Mouse (Mus musculus) kidney, postnatal 25 days (tissue): ENCODE measurements around the gene Ykt6.
A peak's percentile ranks its signal among the peaks of the same experiment; 100 is the strongest.
"Not testable (repeated sequence)": the region's sequence is repeated elsewhere in the genome, so short reads cannot be mapped to it uniquely, and the experiment has no call there.

Experiments
- DNase-seq, 2 experiments: peaks; one replicate each; pipeline ENCODE4 v3.0.0; 2021; ENCODE audit warnings: mixed read lengths in 2 of 2

Gene Ykt6

DNA sequence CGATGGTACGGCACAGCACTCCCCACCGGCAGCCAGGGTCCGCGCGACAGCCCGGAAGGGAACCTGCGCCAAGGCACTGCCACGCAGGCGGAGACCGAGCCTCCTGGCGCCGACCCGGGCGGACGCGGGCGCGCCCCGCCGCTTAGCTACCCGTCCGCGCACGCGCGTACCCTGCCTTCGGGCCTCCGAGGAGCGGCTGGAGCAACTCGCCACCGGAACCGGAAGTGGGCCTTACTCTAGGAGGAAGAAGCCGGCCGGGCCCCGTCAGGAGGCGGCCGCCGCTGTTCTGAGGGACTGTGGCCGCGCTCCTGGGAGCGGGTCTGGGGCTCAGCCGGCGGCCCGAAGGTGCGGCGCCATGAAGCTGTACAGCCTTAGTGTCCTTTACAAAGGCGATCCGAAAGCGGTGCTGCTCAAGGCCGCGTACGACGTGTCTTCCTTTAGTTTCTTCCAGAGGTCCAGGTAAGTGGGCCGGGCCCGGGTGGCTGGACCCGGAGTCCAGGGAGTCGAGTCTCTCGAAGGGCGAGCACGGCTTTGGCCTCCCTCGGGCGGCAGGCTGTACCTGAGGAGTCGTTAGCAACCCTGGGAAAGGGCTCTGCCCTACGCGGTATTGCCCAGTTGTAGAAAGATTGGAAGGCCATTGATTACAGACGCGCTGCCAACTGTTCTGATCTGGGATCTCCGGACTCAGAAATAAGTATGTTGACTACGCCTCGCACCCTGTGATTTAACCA, at the start of gene Ykt6:
Gene Ykt6 (plus strand): TSS at position 148 of the 731 bp plus-strand sequence.
- DNase-seq = peak; percentile 97 to 99

GRCm38 (mm10) chr11:5905778-5906518, 49.5 kb upstream of the Ykt6 start:
- DNase-seq = no peak

GRCm38 (mm10) chr11:5907096-5907495, 48.4 kb upstream of the Ykt6 start:
- DNase-seq = no peak

DNA sequence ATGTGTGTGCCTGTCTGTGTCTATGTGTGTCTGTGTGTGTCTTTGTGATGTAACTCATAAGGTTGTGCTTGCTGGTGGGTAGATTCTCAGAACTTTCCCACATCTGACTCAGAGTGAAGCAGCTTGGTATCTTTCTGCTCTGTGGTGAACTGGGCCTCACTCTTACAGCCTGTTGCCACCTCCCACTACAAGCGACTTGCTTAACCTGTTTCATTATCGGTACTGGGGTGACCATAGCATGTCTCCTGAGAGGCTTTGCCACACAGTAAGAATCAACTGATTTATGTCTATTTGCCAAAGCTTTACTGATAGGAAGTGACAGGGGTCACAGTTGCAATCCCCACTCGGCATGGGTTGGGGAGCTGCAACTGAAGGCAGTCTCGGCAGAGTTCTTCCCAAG, 46.9 kb upstream of the Ykt6 start:
- DNase-seq = no peak

DNA sequence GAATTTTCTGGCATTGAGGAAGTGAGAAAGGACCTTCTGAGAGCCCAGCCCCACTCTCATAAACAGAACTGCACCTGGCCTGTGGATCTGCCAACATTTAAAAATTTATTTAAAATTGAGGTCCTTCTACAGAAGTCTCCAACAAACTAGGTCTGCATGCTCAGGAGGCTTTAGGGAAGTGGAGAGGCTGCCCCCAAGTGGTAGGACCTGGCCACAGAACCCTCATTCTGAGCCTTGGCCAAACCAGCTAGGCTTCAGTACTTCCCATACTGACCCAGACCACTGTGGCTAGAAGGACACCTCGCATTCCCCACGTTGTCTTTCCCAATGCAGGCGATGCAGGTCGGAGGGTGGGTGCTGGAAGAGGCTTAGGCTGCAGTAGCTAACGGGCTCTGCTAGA, 42.9 kb upstream of the Ykt6 start:
- DNase-seq = peak; percentile 55 to 71

- peak in 1 of 2 experiments; percentile 23 for DNase-seq
Measured at GRCm38 (mm10) chr11:5913256-5913655, 42.2 kb upstream of the Ykt6 start.

GRCm38 (mm10) chr11:5913936-5914335, 41.6 kb upstream of the Ykt6 start:
- no peak for DNase-seq

- DNase-seq = no peak
Measured at GRCm38 (mm10) chr11:5914940-5915339, 40.6 kb upstream of the Ykt6 start.

DNA sequence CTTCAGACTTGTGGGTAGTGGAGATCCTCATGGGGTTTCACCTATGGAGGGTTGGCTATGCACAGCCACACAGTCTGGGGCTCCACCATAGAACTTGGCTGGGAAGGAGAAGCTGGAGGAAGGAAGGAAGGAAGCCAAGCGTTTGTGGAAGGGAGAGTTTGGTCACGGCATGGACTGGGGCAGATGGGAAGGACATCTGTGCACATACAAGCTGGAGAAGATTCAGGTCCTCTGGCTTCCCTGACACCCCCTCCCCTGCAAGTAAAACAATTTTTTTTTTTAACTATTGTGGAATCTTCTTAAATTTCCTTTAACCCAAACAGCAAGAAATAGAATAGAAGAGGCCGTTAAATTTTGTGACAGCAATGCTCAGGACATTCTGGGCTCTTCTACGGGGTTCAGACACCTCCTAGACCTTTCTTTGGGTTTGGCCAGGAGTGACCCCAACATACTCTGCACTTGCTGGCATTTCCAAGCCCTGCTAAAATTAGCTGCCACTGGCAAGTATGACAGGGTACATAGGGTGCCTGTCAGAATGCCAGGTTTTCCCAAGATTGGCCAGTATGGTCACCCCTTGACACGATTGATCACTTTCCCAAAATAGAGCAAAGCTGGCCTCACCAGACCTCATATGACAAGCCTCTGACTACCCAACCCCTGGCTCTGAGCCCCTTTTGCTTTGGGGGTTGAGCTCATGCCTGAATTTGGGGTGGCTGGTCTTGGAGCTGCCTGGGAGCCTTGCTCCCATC, 39.9 kb upstream of the Ykt6 start:
- DNase-seq = no peak

- no peak for DNase-seq
Measured at GRCm38 (mm10) chr11:5916178-5916548, 39.3 kb upstream of the Ykt6 start.

DNA sequence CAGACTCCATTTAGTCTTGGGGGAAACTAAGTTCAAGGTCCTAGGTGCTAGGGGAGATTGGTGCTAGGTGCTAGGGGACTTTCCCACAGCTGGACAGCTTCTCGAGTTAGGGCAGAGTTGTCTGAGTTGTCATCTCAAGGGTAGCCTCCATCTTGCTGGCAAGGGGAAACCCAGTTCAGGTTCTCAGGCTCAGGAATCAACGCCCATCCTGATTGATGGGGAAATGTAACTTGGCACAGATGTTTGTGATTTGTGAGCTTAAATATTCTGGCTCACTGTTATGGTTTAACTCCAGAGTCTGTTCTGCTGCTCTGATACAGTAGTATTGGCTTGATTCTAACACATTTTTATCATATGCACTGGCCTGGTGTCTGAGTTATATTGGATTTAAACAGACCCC, 37.4 kb upstream of the Ykt6 start:
- DNase-seq = no peak

- no peak for DNase-seq
Measured at GRCm38 (mm10) chr11:5919606-5920005, 35.9 kb upstream of the Ykt6 start.

- peak in 1 of 2 experiments; percentile 19 for DNase-seq
Measured at GRCm38 (mm10) chr11:5920323-5920960, 35.1 kb upstream of the Ykt6 start.

DNA sequence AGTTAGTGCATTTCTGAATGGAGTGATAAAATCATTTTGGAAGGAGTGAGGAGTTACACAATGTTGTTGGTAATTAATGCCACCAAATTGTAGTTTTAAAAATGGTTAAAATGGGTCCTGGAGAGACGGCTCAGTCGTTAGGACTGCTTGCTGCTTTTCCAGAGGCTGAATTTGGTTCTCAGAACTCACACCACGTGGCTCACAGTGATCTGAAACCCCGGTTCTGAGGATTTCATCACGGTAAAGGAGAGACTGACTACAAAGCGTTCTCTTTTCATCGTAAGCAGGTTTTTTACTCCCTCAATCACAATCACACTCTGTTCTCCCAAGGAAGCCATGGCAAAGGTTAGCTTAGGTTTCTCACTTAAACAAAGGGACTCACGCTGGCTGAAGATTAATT, 30.8 kb upstream of the Ykt6 start:
- no peak for DNase-seq

DNA sequence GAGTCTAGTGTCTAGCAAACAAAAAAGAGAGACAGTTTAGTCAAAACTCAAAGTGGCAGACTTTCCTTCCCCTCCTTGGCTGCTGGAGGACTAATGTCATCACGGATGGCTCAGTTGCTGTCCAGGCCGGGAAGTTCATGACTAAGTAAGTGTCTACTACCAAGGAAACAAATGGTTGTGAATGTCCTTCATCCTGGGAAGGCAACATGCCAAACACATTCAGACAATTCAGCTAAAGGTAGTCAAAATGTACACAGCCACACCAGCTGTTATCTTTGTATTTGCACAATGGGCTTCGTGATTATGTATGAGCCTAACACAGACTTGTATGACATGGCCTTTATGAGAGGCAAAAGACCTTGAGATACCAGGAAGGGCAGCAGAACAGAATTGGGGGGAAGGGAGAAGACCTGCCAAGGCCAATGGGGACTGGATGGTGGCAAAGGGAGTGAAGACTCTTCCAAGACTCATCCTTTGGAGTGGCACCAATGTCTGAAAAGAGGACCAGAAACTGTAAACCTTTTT, 28.7 kb upstream of the Ykt6 start:
- no peak for DNase-seq

GRCm38 (mm10) chr11:5930578-5930977, 24.9 kb upstream of the Ykt6 start:
- DNase-seq = no peak

DNA sequence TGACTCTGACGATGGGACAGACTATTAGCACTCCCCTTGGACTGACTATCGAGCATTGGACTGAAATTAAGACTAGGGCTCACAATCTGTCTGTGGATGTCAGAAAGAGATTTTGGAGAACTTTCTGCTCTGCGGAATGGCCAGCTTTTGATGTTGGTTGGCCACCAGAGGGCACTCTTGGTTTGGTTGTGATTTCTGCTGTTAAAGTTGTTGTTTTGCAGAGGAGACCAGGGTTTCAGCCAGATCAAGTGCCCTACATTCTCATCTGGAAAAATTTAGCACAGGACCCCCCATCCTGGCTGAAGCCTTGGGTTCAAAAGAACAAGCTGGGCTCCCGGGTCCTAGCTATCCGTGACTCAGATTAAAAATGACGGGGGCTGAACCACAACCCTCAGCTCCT, 23.5 kb upstream of the Ykt6 start:
- DNase-seq = peak in 1 of 2 experiments; percentile 46

GRCm38 (mm10) chr11:5934531-5934930, 21.0 kb upstream of the Ykt6 start:
- DNase-seq = not testable (repeated sequence)

GRCm38 (mm10) chr11:5942966-5943365, 12.5 kb upstream of the Ykt6 start:
- no peak for DNase-seq

GRCm38 (mm10) chr11:5945096-5945495, 10.4 kb upstream of the Ykt6 start:
- DNase-seq = no peak

DNA sequence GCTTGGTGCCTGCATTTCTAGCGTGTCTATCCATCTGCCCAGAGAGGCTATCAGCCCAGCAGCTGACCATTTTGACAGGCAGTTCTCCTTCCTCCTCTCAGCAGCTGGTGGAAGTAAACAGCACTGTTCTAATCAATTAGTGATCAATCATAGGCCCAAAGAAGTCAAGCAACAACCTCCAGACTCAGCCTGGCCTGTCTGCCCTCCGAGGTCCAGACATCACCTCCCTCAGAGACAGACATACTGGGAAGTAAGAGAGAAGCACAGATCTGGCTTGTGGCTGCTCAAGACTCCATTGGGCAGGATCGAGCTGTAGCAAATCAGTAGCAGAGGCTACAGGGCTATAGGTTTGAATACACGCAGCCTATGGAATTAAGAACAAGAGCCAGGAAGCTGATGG, 7.7 kb upstream of the Ykt6 start:
- DNase-seq = no peak

- DNase-seq = no peak
Measured at GRCm38 (mm10) chr11:5948546-5949250, 6.8 kb upstream of the Ykt6 start.
